Mouse (Mus musculus) small intestine, adult 2 months (tissue): ENCODE measurements at regions not wholly inside any gene's neighbourhood (a gene's known extent, or its start where the extent isn't known, plus 50 kb on each side); places are given as distances from the start of the nearest gene placed in this dataset.

Source experiments
- CTCF ChIP-seq: fragments of 200-500 bp; IDR thresholded peaks from 2 replicates; pipeline ENCODE4 v1.5.1; 2012; ENCODE audit warnings: low read depth, mild to moderate bottlenecking, control low read depth, inconsistent platforms, low read length, moderate library complexity, mixed read lengths; ENCODE audit not compliant: insufficient replicate concordance, insufficient read length; ENCODE audit errors: extremely low read depth
- POLR2A ChIP-seq: fragments of 200-500 bp; IDR thresholded peaks from 2 replicates; pipeline ENCODE4 v1.6.1; 2012; ENCODE audit warnings: low read depth, mild to moderate bottlenecking, control low read depth, inconsistent platforms, low read length, moderate library complexity

DNA sequence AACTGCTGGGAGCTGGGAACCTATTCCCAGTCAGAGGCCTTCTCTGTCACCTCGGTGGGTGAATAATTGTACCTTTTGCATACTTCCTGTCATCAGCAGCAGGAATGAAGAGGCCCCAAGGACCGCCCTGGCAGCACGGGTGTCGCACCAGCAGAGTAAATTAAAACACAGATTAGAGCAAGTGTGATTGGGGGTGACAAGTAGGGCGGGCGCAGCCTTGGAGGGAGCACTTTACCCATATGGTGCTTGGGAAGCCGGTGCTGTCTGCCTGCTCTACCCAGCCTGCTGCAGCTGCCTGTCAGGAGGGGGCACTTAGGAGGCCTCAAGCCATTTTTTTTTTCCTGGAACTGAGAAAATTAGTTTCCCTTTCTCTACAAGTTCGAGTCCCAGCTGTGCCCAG is 264.6 kb upstream of the Irx3 start:
- TF ChIP-seq CTCF (no peak), POLR2A (no peak)
